Mouse (Mus musculus) adrenal gland, adult (tissue): ENCODE results near the gene Tmem189.

Source experiments
- DNase-seq, 2 experiments: peaks; one replicate each; pipeline ENCODE4 v3.0.0; 2022 to 2023; ENCODE audit warnings: low spot score in 1 of 2; ENCODE audit not compliant: inconsistent age in 2 of 2

Gene Tmem189

DNA sequence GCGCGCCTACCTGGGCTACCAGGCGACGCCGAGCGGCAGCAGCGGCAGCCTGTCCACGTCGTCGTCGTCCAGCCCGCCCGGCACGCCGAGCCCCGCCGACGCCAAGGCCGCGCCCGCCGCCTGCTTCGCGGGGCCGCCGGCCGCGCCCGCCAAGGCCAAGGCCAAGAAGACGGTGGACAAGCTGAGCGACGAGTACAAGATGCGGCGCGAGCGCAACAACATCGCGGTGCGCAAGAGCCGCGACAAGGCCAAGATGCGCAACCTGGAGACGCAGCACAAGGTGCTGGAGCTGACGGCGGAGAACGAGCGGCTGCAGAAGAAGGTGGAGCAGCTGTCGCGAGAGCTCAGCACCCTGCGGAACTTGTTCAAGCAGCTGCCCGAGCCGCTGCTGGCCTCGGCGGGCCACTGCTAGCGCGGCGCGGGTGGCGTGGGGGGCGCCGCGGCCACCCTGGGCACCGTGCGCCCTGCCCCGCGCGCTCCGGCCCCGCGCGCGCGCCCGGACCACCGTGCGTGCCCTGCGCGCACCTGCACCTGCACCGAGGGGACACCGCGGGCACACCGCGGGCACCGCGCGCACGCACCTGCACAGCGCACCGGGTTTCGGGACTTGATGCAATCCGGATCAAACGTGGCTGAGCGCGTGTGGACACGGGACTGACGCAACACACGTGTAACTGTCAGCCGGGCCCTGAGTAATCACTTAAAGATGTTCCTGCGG, at the start of gene Tmem189:
Tmem189 (minus strand) TSS at position 322 of the 718 bp plus-strand sequence.
- DNase-seq: peak; percentile 82 to 90

- no peak for DNase-seq
These were observed 49.4 kb upstream of the Tmem189 start for GRCm38 (mm10) chr2:167739030-167739429.

- DNase-seq: no peak
These were observed 45.2 kb upstream of the Tmem189 start for GRCm38 (mm10) chr2:167734861-167735260.

GRCm38 (mm10) chr2:167731149-167731548, 41.5 kb upstream of the Tmem189 start:
- no peak for DNase-seq

GRCm38 (mm10) chr2:167730036-167730435, 40.4 kb upstream of the Tmem189 start:
- no peak for DNase-seq

GRCm38 (mm10) chr2:167727161-167727560, 37.5 kb upstream of the Tmem189 start:
- no peak for DNase-seq

- no peak for DNase-seq
These were observed 36.3 kb upstream of the Tmem189 start for GRCm38 (mm10) chr2:167725879-167726278.

DNA sequence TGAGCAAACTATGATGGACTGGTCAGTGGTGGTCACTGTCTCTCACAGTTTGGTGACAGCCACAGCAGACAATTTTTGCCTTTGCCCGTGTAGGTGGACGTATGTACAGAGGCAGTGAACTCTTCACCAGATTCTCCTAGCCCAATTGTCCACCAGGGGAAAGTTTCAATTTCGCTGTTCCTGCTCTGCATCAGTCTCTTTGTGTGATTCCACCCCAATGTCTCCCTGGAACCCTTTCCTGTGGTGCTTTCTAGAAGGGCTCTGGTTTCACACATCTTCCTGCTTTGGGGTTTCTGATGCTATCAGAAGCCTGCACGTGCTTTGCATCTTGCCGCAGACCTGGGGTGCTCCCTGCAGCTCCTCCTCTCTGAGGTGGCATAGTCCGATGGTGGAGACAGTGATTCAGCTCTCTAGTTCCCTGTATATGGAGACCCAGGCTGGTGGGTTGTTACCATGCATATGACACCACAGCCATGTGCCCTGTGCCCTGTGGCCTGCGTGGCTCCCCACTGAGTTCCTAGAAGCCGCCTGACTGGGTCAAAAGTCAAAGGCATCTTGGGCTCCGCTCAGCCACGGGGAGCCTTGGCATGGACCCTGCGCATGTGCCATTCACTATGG, 34.1 kb upstream of the Tmem189 start:
- no peak for DNase-seq

- DNase-seq: peak in 1 of 2 experiments; percentile 56
These were observed 32.9 kb upstream of the Tmem189 start for GRCm38 (mm10) chr2:167722538-167722937.

DNA sequence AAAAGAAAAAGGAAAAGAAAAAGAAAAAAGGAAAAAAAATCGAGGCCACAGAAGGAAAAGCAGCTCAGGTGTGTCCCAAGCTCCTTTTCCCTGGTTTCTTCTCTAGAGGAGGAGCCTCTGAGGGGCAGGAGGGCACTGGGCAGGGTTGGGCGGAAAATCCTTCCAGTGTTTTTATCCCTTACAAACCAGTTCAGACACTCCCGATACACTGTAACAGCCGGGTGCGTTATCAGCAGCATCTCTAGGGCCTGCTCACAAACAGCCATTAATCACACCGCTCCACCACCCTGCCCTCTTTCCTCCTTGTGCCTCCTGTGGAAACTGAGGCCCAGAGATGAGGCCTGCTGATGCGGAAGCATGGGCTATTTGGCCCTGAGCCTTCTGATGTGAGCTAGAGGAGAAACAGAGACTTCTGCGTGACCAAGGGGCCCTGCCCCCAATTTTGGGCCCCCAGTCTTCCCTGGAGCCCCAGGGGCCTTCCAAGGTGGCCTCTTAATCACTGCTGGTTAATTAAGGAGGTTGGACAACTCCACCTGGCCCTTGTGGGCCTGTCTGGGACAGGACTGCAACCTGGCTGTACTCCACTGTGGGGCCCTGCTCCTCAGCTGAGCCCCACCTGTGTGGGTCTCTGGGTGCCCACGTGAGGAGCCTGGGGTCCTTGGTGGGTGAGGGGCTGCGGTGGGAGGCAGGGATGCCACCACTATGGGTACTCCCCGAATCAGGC, 31.7 kb upstream of the Tmem189 start:
- DNase-seq: no peak

GRCm38 (mm10) chr2:167719520-167719919, 29.9 kb upstream of the Tmem189 start:
- peak in 1 of 2 experiments; percentile 78 for DNase-seq

DNA sequence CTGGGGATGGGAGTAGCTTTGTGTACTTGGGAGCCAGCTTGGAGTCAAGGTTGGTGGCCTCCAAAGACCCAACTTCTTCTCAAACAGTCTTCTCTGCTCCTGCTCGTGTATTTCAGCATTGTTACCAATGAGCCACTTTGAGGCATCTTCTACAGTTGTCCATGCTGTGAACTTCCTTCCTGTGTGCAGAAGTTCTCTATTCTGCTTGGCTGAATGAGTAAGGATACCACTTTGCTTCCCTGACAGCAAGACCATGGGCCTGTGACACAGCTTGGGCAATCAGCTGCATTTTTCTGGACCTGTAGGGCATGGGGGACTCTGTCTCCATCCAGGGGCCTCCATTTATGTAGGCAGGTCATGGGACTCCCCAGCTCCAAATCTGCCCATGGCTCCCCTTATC, 27.6 kb upstream of the Tmem189 start:
- no peak for DNase-seq

DNA sequence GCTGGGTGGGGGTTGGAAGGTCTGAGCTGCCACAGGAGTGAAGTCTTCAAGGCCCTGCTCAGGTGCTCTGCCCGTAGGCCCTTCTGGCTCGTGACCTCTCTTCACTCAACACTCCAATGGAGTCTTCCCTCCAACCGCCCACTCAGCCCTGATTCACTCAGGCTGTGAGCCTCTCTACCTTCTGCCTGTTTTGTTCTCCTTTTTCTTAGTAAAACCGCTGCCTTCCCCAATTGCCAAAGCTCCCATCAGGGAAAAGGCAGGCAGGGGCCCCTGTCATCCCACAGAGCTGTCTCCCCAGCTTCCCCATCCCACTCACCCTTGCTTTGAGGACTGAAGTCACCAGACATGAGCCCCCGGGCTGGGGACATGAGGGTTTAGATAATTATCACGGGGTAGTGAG, 25.4 kb upstream of the Tmem189 start:
- peak in 1 of 2 experiments; percentile 36 for DNase-seq

GRCm38 (mm10) chr2:167714298-167714697, 24.7 kb upstream of the Tmem189 start:
- peak in 1 of 2 experiments; percentile 38 for DNase-seq

GRCm38 (mm10) chr2:167712872-167713821, 23.5 kb upstream of the Tmem189 start:
- peak in 1 of 2 experiments; percentile 64 for DNase-seq

GRCm38 (mm10) chr2:167710574-167710973, 21.0 kb upstream of the Tmem189 start:
- DNase-seq: peak in 1 of 2 experiments; percentile 60

DNA sequence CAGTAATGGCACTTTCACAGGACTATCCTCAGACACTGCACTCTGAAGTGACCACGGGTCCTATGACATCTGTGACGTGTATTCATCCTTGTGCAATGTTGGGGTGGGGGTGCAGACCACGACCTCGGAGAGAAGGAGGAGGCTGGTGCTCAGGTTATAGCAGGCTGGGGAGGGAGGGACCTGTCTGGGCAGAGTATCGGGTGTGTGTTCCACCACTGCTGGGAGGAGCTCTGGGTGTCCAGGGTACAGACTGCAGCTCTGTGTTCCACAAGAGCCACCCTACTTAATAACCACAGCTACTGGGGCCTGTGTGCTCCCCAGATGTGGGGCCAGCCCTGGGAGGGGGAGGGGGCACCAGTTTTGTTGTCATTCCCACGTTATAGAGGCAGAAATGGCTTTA, 20.3 kb upstream of the Tmem189 start:
- no peak for DNase-seq

DNA sequence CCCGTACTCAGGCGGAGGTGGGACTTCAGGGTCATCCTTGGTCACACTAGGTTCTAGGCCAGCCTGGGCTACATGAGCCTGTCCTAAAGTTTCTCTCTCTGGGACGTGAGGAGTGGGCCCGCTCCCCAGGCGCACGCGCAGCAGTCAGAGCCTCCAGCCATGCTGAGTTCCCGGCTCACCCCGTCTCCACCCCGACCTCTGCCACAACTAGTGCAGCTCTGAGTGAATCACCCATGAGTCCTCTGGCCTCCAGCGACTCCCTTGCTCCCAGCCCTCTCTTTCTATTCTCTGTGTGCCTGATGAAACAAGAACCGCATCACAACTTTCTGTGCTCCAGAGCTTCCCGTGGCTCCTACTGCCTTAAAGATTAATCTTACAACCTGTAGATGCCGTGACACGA, 18.8 kb upstream of the Tmem189 start:
- DNase-seq: peak; percentile 49 to 81

- DNase-seq: peak in 1 of 2 experiments; percentile 86
These were observed 16.7 kb upstream of the Tmem189 start for GRCm38 (mm10) chr2:167706183-167706939.

GRCm38 (mm10) chr2:167704409-167704808, 14.8 kb upstream of the Tmem189 start:
- DNase-seq: no peak
